Mouse (Mus musculus): ENCODE data around the gene Glod5. TPM values are rescaled to one million over a fixed set of nuclear protein-coding genes. Genes with fewer than 3 reads are reported as not detected.
"Not testable (repeated sequence)": the region's sequence is repeated elsewhere in the genome, so short reads cannot be mapped to it uniquely, and the experiment has no call there.

Glod5 gene
- 6.0 and 7.5 TPM in 2 replicates for polyA plus RNA-seq (2015; fragmentation: Nextera tagmentation; extraction: Ambion mirVana)

DNA sequence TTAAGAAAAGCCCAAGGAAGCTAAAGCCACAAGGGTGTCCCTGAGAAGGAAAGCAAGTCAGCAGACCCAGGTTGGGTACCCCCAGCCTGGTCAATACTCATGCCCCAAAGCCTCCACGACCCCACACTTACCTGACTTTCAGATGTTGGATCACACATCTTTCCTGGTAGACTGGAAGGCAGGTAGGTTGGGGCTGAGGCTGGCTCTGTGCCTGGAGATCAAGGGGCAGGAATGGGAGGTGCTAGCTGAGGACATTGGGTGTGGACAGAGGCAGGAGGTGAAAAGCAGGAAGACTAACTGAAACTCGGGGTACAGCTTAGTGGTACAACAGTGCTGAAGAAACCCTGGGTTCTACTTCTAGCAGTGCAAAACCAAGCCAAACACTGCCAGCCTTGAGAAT, at the start of gene Glod5:
Glod5 (minus strand) TSS at position 207 of the 400 bp plus-strand sequence.
- Histone ChIP-seq H3K4me1 (replicated peaks; ENCODE audit: control insufficient read depth, insufficient read depth) (no peaks in the 10 kb centered on the region), H3K9me3 (ENCODE audit: control insufficient read depth, low read length) (no peaks in the 10 kb centered on the region), H3K4me3 (ENCODE audit: low read depth, low read length) (no peak within 1 kb of the TSS), H3K9ac (ENCODE audit: low read length) (no peak within 1 kb of the TSS), H3K27me3 (ENCODE audit: control insufficient read depth, insufficient read depth, low read length) (no peaks in the 10 kb centered on the region), H3K27ac (replicated peaks) (no peak within 1 kb of the TSS), H3K4me2 (replicated peaks; ENCODE audit: low read depth) (no peak within 1 kb of the TSS), H3K36me3 (ENCODE audit: control insufficient read depth, insufficient read depth, low read length) (no peaks in the 10 kb centered on the region)
- DNase-seq (ENCODE audit: low spot score), result peak; percentile 35
- TF ChIP-seq EP300 (optimal IDR thresholded peaks at IDR 0.05) (no peak), CTCF (IDR thresholded peaks at IDR 0.05; ENCODE audit: low read depth) (no peak)
- no peak for ATAC-seq (ENCODE audit: low FRiP score, low TSS enrichment)
- WGBS, result 45% methylated on average over 2 of the region's 2 CpGs

DNA sequence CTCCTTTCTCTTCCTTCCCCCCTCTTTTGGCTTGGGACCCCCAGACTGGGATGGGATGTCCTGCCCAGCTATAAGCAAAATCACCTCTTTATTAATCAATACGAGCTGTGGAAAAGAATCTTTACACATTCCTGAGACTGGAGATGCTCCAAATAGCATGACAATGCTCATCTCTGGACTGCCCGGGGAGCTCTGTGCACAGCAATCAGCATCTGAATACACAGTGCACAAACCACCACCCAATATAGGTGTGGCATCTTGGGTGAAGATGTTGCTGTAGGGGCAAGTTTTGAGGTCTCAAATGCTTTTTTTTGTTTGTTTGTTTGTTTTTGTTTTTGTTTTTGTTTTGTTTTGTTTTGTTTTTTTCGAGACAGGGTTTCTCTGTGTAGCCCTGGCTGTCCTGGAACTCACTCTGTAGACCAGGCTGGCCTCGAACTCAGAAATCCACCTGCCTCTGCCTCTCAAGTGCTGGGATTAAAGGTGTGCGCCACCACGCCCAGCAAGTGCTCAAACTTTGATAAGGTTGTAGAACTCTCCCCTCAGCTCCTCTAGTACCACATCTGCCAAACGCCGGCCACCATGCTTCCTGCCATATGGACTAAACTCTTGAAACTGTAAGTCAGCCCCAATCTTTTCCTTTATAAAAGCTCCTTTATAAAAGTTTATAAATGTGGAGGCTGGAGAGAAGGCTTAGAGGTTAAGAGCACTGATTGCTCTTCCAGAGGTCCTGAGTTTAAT, 32.9 kb upstream of the Glod5 start:
- H3K9me3 ChIP-seq (ENCODE audit: control insufficient read depth, low read length); H3K27ac ChIP-seq (replicated peaks); H3K4me3 ChIP-seq (ENCODE audit: low read depth, low read length); H3K9ac ChIP-seq (ENCODE audit: low read length); H3K36me3 ChIP-seq (ENCODE audit: control insufficient read depth, insufficient read depth, low read length); ATAC-seq (ENCODE audit: low FRiP score, low TSS enrichment); H3K27me3 ChIP-seq (ENCODE audit: control insufficient read depth, insufficient read depth, low read length); H3K4me2 ChIP-seq (replicated peaks; ENCODE audit: low read depth); DNase-seq (ENCODE audit: low spot score); H3K4me1 ChIP-seq (replicated peaks; ENCODE audit: control insufficient read depth, insufficient read depth): not testable (repeated sequence)
- 87% methylated on average over 7 of the region's 8 CpGs for WGBS

DNA sequence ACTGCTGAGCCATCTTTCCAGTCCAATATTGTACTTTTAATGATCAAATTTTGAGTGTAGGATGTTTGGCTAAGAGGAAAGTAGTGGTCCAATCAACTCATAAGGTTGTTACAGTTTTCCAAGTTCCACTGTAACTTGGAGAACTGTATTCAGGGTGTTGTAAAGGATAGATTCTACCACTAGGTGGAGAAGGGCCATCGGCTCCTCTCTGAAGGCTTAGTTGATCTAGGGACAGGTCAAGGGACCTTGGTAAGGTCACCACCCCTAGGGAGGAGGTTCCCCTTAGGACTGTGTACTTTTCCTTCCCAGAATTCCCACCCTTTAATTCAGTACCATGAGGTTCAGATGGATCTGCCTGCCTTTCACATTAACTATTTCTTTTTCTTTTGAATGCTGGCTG, 14.7 kb upstream of the Glod5 start:
- DNase-seq (ENCODE audit: low spot score), result no peak
- TF ChIP-seq CTCF (IDR thresholded peaks at IDR 0.05; ENCODE audit: low read depth) (peak; percentile 39), EP300 (optimal IDR thresholded peaks at IDR 0.05) (no peak)
- H3K4me3 ChIP-seq (ENCODE audit: low read depth, low read length), result no peak overlapping the region
- no peaks in the 10 kb centered on the region for H3K36me3 ChIP-seq (ENCODE audit: control insufficient read depth, insufficient read depth, low read length)
- H3K4me2 ChIP-seq (replicated peaks; ENCODE audit: low read depth), result no peak overlapping the region
- 69% methylated on average over 1 of the region's 1 CpGs for WGBS
- H3K27me3 ChIP-seq (ENCODE audit: control insufficient read depth, insufficient read depth, low read length), result no peaks in the 10 kb centered on the region
- no peaks in the 10 kb centered on the region for H3K4me1 ChIP-seq (replicated peaks; ENCODE audit: control insufficient read depth, insufficient read depth)
- H3K9ac ChIP-seq (ENCODE audit: low read length), result no peak overlapping the region
- no peak for ATAC-seq (ENCODE audit: low FRiP score, low TSS enrichment)
- no peak overlapping the region for H3K27ac ChIP-seq (replicated peaks)
- no peaks in the 10 kb centered on the region for H3K9me3 ChIP-seq (ENCODE audit: control insufficient read depth, low read length)

DNA sequence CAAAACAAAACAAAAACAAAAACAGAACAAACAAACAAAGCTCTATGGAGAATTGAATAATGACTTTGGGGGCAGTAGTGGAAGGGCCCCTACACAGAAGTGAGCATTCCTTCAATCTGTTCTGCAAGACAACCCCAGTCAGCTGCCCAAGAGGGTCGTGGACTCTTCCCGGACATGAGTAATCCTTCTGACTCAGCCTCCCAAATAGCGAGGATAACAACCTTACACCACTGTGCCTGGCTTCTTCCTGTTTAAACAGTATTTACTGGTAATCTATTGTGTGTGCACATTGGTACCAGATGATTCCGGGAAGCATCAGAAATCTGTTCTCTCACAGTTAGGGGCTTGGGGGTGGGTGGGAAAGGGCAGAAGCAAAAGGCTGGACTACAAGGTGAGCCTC, 8.5 kb upstream of the Glod5 start:
- TF ChIP-seq CTCF (IDR thresholded peaks at IDR 0.05; ENCODE audit: low read depth) (no peak), EP300 (optimal IDR thresholded peaks at IDR 0.05) (no peak)

DNA sequence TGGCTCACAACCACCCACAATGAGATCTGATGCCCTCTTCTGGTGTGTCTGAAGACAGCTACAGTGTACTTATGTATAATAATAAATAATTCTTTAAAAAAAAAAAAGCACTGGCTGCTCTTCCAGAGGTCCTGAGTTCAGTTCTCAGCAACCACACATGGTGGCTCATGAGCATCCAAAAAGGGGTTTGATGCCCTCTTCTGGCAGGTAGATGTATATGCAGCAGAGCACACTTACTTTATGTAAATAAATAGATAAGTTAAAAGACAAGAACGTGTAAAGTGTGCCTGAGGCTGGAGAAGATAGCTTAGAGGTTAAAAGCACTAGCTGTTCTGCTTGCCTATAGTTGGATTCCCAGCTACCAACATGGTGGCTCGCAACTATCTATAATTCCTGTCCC, 6.5 kb upstream of the Glod5 start:
- no peak for ATAC-seq (ENCODE audit: low FRiP score, low TSS enrichment)
- no peaks in the 10 kb centered on the region for H3K9me3 ChIP-seq (ENCODE audit: control insufficient read depth, low read length)
- no peak for DNase-seq (ENCODE audit: low spot score)
- 61% methylated on average over 2 of the region's 2 CpGs for WGBS
- H3K4me3 ChIP-seq (ENCODE audit: low read depth, low read length), result no peak overlapping the region
- H3K36me3 ChIP-seq (ENCODE audit: control insufficient read depth, insufficient read depth, low read length), result no peaks in the 10 kb centered on the region
- H3K4me1 ChIP-seq (replicated peaks; ENCODE audit: control insufficient read depth, insufficient read depth), result no peaks in the 10 kb centered on the region
- H3K27me3 ChIP-seq (ENCODE audit: control insufficient read depth, insufficient read depth, low read length), result no peaks in the 10 kb centered on the region
- TF ChIP-seq CTCF (IDR thresholded peaks at IDR 0.05; ENCODE audit: low read depth) (peak; percentile 14; the same call in 1 of the 2 replicates), EP300 (optimal IDR thresholded peaks at IDR 0.05) (no peak)
- no peak overlapping the region for H3K9ac ChIP-seq (ENCODE audit: low read length)
- no peak overlapping the region for H3K4me2 ChIP-seq (replicated peaks; ENCODE audit: low read depth)
- no peak overlapping the region for H3K27ac ChIP-seq (replicated peaks)

More for the DNA sequence above, 8.5 kb upstream of the Glod5 start:
- no peaks in the 10 kb centered on the region for H3K27me3 ChIP-seq (ENCODE audit: control insufficient read depth, insufficient read depth, low read length)
- H3K9me3 ChIP-seq (ENCODE audit: control insufficient read depth, low read length), result no peaks in the 10 kb centered on the region
- DNase-seq (ENCODE audit: low spot score) (no peak), ATAC-seq (ENCODE audit: low FRiP score, low TSS enrichment) (no peak)
- H3K27ac ChIP-seq (replicated peaks), result no peak overlapping the region
- H3K9ac ChIP-seq (ENCODE audit: low read length), result no peak overlapping the region
- WGBS, result 71% methylated on average over 4 of the region's 4 CpGs
- H3K4me3 ChIP-seq (ENCODE audit: low read depth, low read length), result no peak overlapping the region
- H3K4me1 ChIP-seq (replicated peaks; ENCODE audit: control insufficient read depth, insufficient read depth), result no peaks in the 10 kb centered on the region
- H3K4me2 ChIP-seq (replicated peaks; ENCODE audit: low read depth), result no peak overlapping the region
- no peaks in the 10 kb centered on the region for H3K36me3 ChIP-seq (ENCODE audit: control insufficient read depth, insufficient read depth, low read length)

- TF ChIP-seq EP300 (optimal IDR thresholded peaks at IDR 0.05) (no peak), CTCF (IDR thresholded peaks at IDR 0.05; ENCODE audit: low read depth) (peak; percentile 35)
- H3K4me3 ChIP-seq (ENCODE audit: low read depth, low read length), result no peak overlapping the region
- no peaks in the 10 kb centered on the region for H3K36me3 ChIP-seq (ENCODE audit: control insufficient read depth, insufficient read depth, low read length)
- no peak overlapping the region for H3K9ac ChIP-seq (ENCODE audit: low read length)
- H3K4me1 ChIP-seq (replicated peaks; ENCODE audit: control insufficient read depth, insufficient read depth), result no peaks in the 10 kb centered on the region
- no peaks in the 10 kb centered on the region for H3K9me3 ChIP-seq (ENCODE audit: control insufficient read depth, low read length)
- DNase-seq (ENCODE audit: low spot score) (no peak), ATAC-seq (ENCODE audit: low FRiP score, low TSS enrichment) (no peak)
- H3K4me2 ChIP-seq (replicated peaks; ENCODE audit: low read depth), result no peak overlapping the region
- WGBS, result 80% methylated on average over 2 of the region's 2 CpGs
- no peaks in the 10 kb centered on the region for H3K27me3 ChIP-seq (ENCODE audit: control insufficient read depth, insufficient read depth, low read length)
- no peak overlapping the region for H3K27ac ChIP-seq (replicated peaks)
Observed at GRCm38 (mm10) chrX:8020111-8020778, 2.0 kb upstream of the Glod5 start.

Data from stomach, postnatal 0 days (tissue).